Mouse (Mus musculus) forebrain, embryonic 10.5 days (tissue): ENCODE results near the gene Pbrm1. TPM values are rescaled to one million over a fixed set of nuclear protein-coding genes. Genes with fewer than 3 reads are reported as not detected.
A peak's percentile ranks its signal among the peaks of the same experiment; 100 is the strongest.

Source experiments
- DNase-seq: peaks from one replicate; pipeline ENCODE4 v3.0.0-alpha.2; 2017; ENCODE audit warnings: low spot score; ENCODE audit errors: extremely low spot score
- H3K27ac ChIP-seq: fragments of 300-500 bp; sonication (generic); 2 replicates; pipeline ENCODE4 v1.5.1; 2016; ENCODE audit warnings: mild to moderate bottlenecking
- H3K27me3 ChIP-seq: fragments of 300-500 bp; sonication (generic); 2 replicates; pipeline ENCODE4 v1.6.1; 2016; ENCODE audit warnings: mild to moderate bottlenecking; ENCODE audit not compliant: poor library complexity, severe bottlenecking
- H3K36me3 ChIP-seq: fragments of 300-500 bp; sonication (generic); replicated peaks from 2 replicates; pipeline ENCODE4 v1.6.1; 2016; ENCODE audit warnings: mild to moderate bottlenecking, moderate library complexity
- H3K4me1 ChIP-seq: fragments of 300-500 bp; sonication (generic); 2 replicates; pipeline ENCODE4 v1.6.1; 2016
- H3K4me3 ChIP-seq: fragments of 300-500 bp; sonication (generic); 2 replicates; pipeline ENCODE4 v1.5.1; 2016; ENCODE audit warnings: mild to moderate bottlenecking, moderate library complexity
- H3K9me3 ChIP-seq: fragments of 300-500 bp; sonication (generic); 2 replicates; pipeline ENCODE4 v1.6.1; 2016; ENCODE audit warnings: mild to moderate bottlenecking, moderate library complexity
- WGBS: fragments of 180-500 bp; shearing (Covaris S2); methylation state at CpG from one replicate; pipeline ENCODE4 v1.1.7; 2016; 5-methylcytosine and 5-hydroxymethylcytosine counted together
- polyA plus RNA-seq: library from polyadenylated mRNA; unstranded; fragments of >200 nt; fragmentation: Nextera tagmentation; extraction: Ambion mirVana; gene quantifications from 2 replicates; pipeline ENCODE4 v1.2.1, GENCODE M21; 2016

Gene Pbrm1
- polyA plus RNA-seq, 1 experiment from 2014 or later: 144 TPM

DNA sequence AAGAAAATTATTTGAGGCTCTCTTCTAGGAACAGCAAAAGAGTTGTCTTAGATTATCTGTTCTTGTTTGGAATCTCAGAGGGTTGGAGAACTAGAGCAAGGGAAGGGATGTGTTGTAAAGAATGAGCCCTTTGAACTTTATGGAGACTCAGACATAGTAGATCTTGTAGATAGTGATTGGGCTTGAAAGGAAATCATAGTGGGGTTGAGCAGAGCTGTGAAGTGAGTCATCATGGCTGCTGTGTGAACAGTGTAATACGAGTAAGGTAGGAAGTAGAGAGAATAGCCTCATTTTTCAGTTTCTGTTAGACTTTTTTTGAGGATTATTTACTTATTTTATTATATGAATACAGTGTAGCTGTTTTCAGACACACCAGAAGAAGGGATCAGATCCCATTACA, 71.0 kb downstream of the Pbrm1 start:
- Histone ChIP-seq H3K4me3 (no peak overlapping the region), H3K27ac (no peak overlapping the region), H3K4me1 (no peaks in the 10 kb centered on the region), H3K27me3 (no peaks in the 10 kb centered on the region), H3K36me3 (peaks cover 100% of the 10 kb centered on the region), H3K9me3 (no peaks in the 10 kb centered on the region)
- DNase-seq: no peak
- WGBS: 94% methylated on average over 1 of the region's 1 CpGs

DNA sequence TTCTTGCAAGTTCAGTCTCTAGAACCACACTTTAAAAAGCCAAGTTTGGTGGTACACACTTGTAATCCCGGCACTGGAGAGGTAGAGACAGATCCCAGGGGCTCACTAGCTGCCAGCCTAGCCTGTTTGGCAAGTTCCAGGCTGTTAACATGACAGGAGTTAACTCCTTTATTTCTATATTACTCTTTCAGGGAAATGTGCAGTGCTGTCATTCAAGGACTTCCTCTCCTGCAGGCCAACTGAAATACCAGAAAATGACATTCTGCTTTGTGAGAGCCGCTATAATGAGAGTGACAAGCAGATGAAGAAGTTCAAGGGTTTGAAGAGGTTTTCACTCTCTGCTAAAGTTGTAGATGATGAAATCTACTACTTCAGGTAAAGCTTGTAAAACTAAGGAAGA, 86.2 kb downstream of the Pbrm1 start:
- H3K4me3 ChIP-seq: no peak overlapping the region
- H3K36me3 ChIP-seq: peaks cover 98% of the 10 kb centered on the region
- no peaks in the 10 kb centered on the region for H3K4me1 ChIP-seq
- no peak for DNase-seq
- H3K27me3 ChIP-seq: no peaks in the 10 kb centered on the region
- WGBS: 92% methylated on average over 2 of the region's 2 CpGs
- no peaks in the 10 kb centered on the region for H3K9me3 ChIP-seq
- H3K27ac ChIP-seq: no peak overlapping the region

DNA sequence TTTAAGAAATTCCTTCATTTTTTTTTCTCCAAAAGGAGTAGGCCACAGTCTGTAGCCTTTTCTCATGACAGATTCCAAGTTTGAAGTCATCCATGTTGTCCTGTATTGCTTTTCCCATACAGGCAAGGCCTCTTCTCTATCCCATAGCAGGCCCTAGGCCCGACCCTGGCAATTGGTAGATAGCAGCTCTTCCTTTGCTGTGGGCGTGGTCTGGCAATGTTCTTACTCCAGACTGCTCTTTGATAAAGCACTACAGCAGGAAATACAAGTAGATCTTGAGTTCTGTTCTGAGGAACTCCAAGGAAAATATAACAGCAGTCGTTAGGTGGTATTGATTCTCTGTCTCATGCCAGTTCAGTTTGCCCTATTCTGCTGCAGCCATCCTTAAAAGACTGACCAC, 91.7 kb downstream of the Pbrm1 start:
- Histone ChIP-seq H3K9me3 (no peaks in the 10 kb centered on the region), H3K36me3 (peaks cover 100% of the 10 kb centered on the region), H3K27me3 (no peaks in the 10 kb centered on the region), H3K4me1 (no peaks in the 10 kb centered on the region), H3K4me3 (no peak overlapping the region), H3K27ac (no peak overlapping the region)
- DNase-seq: no peak
- WGBS: 87% methylated on average over 3 of the region's 3 CpGs

DNA sequence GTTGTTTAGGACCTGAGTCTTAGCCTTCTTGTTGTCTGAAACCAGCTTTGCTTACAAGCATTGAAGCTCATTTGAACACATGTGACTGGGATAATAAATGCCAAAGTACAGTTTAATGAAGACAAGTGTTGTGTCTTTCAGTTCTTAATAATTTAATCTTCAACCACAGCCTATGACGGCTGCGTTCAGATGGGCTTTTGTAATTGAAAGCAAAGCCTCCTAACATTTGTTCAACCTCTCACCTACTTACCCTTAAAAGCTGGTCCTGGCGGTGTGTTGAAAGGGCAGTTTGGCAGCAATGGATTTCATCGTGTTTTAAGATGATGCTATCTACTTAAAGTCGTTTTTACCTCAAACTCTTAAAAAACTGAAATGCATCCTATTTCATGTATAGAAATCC, 93.2 kb downstream of the Pbrm1 start:
- Histone ChIP-seq H3K27ac (no peak overlapping the region), H3K4me3 (no peak overlapping the region), H3K4me1 (no peaks in the 10 kb centered on the region), H3K27me3 (no peaks in the 10 kb centered on the region), H3K9me3 (no peaks in the 10 kb centered on the region), H3K36me3 (peaks cover 100% of the 10 kb centered on the region)
- no peak for DNase-seq
- WGBS: 93% methylated on average over 5 of the region's 5 CpGs

DNA sequence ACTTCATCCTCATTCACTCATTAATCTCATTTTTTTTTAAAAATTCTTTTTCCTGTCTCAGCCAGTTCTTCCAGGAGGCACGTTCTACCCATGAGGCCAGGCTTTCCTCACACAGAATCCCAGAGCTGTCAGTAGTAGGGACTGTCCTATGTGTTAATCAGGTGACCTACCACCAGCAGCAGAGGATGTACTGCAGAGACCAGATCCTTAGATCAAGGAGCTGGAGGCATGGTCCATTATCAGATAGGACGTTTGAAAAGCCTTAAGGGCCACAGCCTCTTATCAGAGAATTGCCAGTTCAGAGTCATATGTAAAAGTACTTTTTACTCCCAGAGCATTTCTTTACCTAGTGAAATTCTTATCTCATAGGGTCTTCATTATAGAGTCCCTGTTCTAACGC, 95.1 kb downstream of the Pbrm1 start:
- Histone ChIP-seq H3K4me3 (no peak overlapping the region), H3K36me3 (peaks cover 100% of the 10 kb centered on the region), H3K9me3 (no peaks in the 10 kb centered on the region), H3K27me3 (no peaks in the 10 kb centered on the region), H3K4me1 (no peaks in the 10 kb centered on the region), H3K27ac (no peak overlapping the region)
- DNase-seq: no peak
- 89% methylated on average over 3 of the region's 3 CpGs for WGBS

DNA sequence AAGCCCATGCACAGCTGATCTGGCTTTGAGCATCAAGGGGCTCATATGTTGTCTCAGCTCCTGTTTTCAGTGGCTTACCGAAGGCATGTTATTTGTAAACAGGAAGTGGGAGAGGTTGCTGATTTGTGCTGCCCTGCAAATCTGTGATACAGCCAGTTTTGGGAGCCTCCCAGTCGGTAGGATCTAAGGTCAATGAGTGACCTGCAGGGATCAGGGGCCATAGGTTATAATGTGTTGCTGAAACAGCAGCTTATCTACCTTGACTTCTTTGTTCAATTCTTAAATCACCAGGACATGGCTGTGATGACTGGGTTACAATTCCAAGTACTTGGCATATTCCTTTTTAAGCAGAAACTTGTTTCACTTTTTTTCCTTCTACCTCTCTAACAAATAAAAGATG, 96.6 kb downstream of the Pbrm1 start:
- peaks cover 95% of the 10 kb centered on the region for H3K36me3 ChIP-seq
- no peak overlapping the region for H3K27ac ChIP-seq
- no peaks in the 10 kb centered on the region for H3K27me3 ChIP-seq
- no peak overlapping the region for H3K4me3 ChIP-seq
- no peaks in the 10 kb centered on the region for H3K9me3 ChIP-seq
- no peaks in the 10 kb centered on the region for H3K4me1 ChIP-seq
- whole genome bisulfite sequencing: 79% methylated on average over 2 of the region's 2 CpGs
- no peak for DNase-seq

DNA sequence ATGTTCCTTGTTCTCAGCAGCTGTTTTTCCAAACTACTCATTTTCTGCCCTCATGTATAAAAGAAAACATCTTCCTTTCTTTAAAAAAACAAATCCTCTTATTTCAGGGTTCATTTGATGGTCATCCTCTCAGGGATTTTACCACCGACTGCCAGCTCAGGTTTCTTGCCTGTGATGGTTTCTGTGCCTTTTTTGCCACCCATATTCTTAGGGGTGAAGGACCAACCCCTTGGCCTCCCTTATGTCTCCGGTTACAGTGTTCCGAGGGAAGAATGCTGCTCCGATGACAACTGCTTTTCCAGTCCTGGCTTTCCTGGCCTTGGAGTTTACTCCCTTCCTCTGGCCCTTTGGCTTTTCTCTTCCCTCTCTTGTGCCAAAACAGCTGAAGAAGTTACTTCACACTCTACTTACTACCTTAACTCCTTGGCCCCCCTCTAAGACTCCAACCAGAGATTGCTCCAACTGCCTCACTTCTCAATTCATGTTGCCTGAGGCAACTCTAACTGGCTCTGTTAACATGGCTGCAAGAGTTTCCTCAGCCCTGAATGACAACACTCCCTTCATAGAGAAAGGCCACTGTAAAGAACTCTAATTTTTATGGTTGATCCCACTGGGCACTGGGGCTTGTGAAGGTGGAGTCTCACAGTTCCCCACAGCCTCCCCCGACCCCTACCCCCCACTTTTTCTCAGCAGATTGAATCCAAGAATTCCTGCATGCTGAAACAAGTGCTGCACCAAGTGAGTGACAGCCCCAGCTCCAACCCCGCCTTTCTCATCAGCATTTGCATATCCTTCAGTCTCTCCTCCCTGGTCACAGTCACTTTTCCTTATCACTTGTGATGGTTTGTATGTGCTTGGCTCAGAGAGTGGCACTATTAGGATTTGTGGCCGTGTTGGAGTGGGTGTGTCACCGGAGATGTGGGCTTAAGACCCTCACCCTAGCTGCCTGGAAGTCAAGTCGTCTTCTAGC, 106.5 kb downstream of the Pbrm1 start:
- Histone ChIP-seq H3K4me3 (0 out of 2 replicates have a peak overlapping the region, but pooled peaks have one; percentile 20), H3K9me3 (no peaks in the 10 kb centered on the region), H3K4me1 (peaks cover 44% of the 10 kb centered on the region), H3K36me3 (peaks cover 64% of the 10 kb centered on the region), H3K27me3 (no peaks in the 10 kb centered on the region), H3K27ac (peak overlapping the region; percentile 51; the same call in 1 of the 2 replicates)
- 69% methylated on average over 9 of the region's 9 CpGs for WGBS
- peak; percentile 14 for DNase-seq

DNA sequence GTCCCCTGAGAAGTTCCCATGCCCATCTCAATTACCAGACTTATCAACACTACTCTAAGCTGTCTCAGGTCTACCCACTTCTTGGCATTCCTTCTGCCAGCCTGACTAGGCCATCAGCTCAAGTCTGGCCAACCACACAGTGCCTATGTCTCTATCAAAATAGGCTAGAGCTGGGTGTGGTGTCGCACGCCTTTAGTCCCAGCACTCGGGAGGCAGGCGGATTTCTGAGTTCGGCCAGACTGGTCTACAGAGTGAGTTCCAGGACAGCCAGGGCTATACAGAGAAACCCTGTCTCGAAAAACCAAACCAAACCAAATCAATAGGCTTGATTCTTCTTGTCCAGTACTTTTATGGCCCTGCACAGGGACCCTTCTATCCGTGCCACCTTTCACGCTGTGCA, 107.9 kb downstream of the Pbrm1 start:
- no peaks in the 10 kb centered on the region for H3K27me3 ChIP-seq
- H3K9me3 ChIP-seq: no peaks in the 10 kb centered on the region
- H3K27ac ChIP-seq: no peak overlapping the region
- DNase-seq: peak; percentile 13
- H3K36me3 ChIP-seq: peaks cover 52% of the 10 kb centered on the region
- peak overlapping the region; percentile 78 for H3K4me3 ChIP-seq
- H3K4me1 ChIP-seq: peaks cover 54% of the 10 kb centered on the region
- WGBS: 94% methylated on average over 8 of the region's 8 CpGs

DNA sequence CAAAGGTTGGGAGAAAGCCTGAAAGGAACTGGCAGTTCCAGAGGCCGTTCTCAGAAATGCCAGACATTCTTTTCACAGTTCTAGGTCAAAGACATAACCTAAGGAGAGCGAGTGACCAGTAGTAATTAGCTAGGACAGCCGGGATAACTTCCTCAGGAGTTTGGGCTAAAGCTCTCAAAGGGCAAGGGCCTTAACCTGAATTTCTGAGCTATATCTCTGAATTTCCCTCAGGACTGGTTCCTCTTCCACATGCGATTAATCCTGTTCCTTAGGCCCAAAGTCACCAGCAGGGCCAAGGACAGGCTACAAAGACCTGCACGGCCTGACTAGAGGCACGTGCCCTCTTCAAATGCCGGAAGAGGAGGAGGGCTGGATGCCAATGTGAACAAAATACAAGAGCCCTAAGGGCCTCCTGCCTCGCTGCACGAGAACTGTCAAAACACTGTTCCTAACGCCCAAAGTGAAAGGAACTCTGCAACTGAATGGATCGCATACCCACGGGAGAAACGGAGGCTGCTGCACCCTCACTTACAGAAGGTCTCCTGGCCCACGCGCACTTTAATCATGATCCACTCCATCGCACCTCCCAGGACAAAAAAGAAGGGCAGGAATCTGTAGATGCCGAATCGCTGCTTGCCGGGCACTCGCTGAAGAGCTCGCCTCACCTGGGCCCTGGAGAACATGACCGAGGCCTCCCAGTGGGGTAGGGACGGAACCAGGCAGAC, 109.3 kb downstream of the Pbrm1 start:
- Histone ChIP-seq H3K36me3 (peaks cover 48% of the 10 kb centered on the region), H3K4me3 (peak overlapping the region; percentile 78), H3K27ac (peak overlapping the region; percentile 98), H3K9me3 (no peaks in the 10 kb centered on the region), H3K27me3 (no peaks in the 10 kb centered on the region), H3K4me1 (peaks cover 68% of the 10 kb centered on the region)
- DNase-seq: peak; percentile 57
- WGBS: 2% methylated on average over 23 of the region's 23 CpGs

DNA sequence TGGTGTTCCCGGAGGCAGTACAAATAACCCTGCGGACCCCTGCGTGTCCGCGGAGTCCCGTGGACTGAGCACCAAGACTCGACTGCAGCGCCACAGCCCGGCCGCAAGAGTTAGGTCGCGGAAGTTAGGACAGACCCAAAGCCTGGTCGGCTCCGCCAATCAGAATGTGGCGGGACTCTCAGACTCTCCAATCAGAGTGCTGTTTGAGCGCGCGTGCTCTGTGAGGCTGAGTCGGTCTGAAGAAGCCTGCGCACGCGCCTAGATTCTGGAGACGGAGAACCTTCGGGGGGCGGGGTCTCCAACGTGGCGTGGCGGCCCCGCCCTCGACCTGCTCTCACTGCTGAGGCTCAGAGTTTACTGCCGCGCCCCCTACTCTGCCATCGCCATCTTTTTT, 109.9 kb downstream of the Pbrm1 start, which contains the start of gene Smim4:
Gene Smim4 (minus strand): TSS at position 131 of the 394 bp plus-strand sequence.
- peak; percentile 99 for DNase-seq
- H3K4me1 ChIP-seq: peaks cover 74% of the 10 kb centered on the region
- H3K4me3 ChIP-seq: peak within 1 kb of the TSS; percentile 98
- H3K27ac ChIP-seq: peak within 1 kb of the TSS; percentile 98
- no peaks in the 10 kb centered on the region for H3K27me3 ChIP-seq
- no peaks in the 10 kb centered on the region for H3K9me3 ChIP-seq
- WGBS: under 1% methylated on average over 33 of the region's 33 CpGs
- H3K36me3 ChIP-seq: peaks cover 48% of the 10 kb centered on the region

DNA sequence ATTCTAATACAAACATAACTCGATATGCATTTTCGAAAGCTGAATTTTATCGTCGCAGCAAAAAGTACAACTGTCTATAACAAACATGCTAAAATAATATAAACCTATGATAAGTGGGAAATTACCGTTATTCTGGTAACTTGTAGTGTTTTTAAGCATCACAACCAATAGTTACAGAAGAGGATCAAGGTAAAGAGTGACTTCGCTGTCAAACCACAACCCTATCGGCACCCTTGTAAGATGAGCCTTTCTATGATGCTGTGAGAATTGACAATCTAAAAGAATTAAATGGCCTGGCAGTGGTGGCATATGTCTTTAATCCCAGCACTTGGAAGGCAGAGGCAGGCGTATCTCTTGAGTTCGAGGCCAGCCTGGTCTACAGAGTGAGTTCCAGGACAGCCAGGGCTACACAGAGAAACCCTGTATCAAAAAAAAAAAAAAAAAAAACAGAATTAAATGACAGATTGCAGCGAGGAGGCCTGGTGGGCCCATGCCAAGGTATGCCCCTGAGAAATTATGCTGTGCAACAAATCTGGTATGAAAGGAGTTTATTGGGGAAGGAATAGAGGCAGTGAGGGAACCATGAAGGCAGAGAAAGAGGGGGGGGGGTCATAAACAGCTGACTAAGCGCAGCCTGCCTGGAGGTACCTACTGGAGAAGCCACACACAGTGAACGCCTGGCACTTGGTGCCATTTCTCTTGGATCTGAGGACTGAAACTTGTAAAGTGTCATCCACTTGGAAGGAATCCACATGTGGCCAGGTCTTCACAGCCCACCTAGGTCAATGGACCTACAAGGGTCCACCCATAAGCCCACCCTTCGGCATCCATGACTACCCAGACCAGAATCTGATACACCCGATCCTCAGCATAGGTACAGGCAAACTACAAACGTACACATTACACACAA, 110.6 kb downstream of the Pbrm1 start:
- DNase-seq: peak; percentile 14
- peak overlapping the region; percentile 98 for H3K4me3 ChIP-seq
- H3K27me3 ChIP-seq: no peaks in the 10 kb centered on the region
- H3K4me1 ChIP-seq: peaks cover 78% of the 10 kb centered on the region
- WGBS: 70% methylated on average over 15 of the region's 15 CpGs
- H3K36me3 ChIP-seq: peaks cover 48% of the 10 kb centered on the region
- no peaks in the 10 kb centered on the region for H3K9me3 ChIP-seq
- peak overlapping the region; percentile 98 for H3K27ac ChIP-seq
